Mouse (Mus musculus) forebrain, embryonic 14.5 days (tissue): ENCODE results near the gene Uhrf1bp1. TPM values are rescaled to one million over a fixed set of nuclear protein-coding genes. Genes with fewer than 3 reads are reported as not detected.
"Not testable (repeated sequence)": the region's sequence is repeated elsewhere in the genome, so short reads cannot be mapped to it uniquely, and the experiment has no call there.

Experiments
- ATAC-seq: fragments of 200-750 bp; cut with Nextera tagmentation; 2 replicates; pipeline ENCODE4 v1.8.0; 2017; ENCODE audit warnings: mild to moderate bottlenecking, moderate library complexity
- DNase-seq: peaks from one replicate; pipeline ENCODE4 v3.0.0-alpha.2; 2015; ENCODE audit warnings: low spot score
- H3K27ac ChIP-seq: fragments of 300-500 bp; sonication (generic); 2 replicates; pipeline ENCODE4 v1.5.1; 2014; ENCODE audit warnings: low read depth, mild to moderate bottlenecking, control low read depth, low read length, moderate library complexity
- H3K27me3 ChIP-seq: fragments of 300-500 bp; sonication (generic); replicated peaks from 2 replicates; pipeline ENCODE4 v1.6.1; 2014; ENCODE audit warnings: low read length, control low read depth, mixed read lengths; ENCODE audit not compliant: control insufficient read depth, insufficient read depth
- H3K36me3 ChIP-seq: fragments of 300-500 bp; sonication (generic); 2 replicates; pipeline ENCODE4 v1.6.1; 2014; ENCODE audit warnings: low read length, control low read depth; ENCODE audit not compliant: control insufficient read depth, insufficient read depth
- H3K4me1 ChIP-seq: fragments of 300-500 bp; sonication (generic); 2 replicates; pipeline ENCODE4 v1.6.1; 2014; ENCODE audit warnings: antibody characterized with exemption, low read length, control low read depth; ENCODE audit not compliant: control insufficient read depth, insufficient read depth
- H3K4me2 ChIP-seq: fragments of 300-500 bp; sonication (generic); 2 replicates; pipeline ENCODE4 v1.6.1; 2014; ENCODE audit warnings: mild to moderate bottlenecking, control low read depth, low read length
- H3K4me3 ChIP-seq: fragments of 300-500 bp; sonication (generic); 2 replicates; pipeline ENCODE4 v1.5.1; 2014; ENCODE audit warnings: low read depth, low read length, control low read depth
- H3K9ac ChIP-seq: fragments of 300-500 bp; sonication (generic); 2 replicates; pipeline ENCODE4 v1.6.1; 2014; ENCODE audit warnings: mild to moderate bottlenecking, low read length, control low read depth, moderate library complexity
- H3K9me3 ChIP-seq: fragments of 300-500 bp; sonication (generic); replicated peaks from 2 replicates; pipeline ENCODE4 v1.6.1; 2016; ENCODE audit warnings: low read length, control low read depth, mixed read lengths; ENCODE audit not compliant: control insufficient read depth
- WGBS: fragments of 180-500 bp; shearing (Covaris S2); extraction: QIAGEN DNeasy Blood & Tissue Kit; methylation state at CpG from one replicate; pipeline ENCODE4 v1.1.7; 2014; 5-methylcytosine and 5-hydroxymethylcytosine counted together
- polyA plus RNA-seq: library from polyadenylated mRNA; unstranded; fragments of >200 nt; fragmentation: Nextera tagmentation; extraction: Ambion mirVana; gene quantifications from 2 replicates; pipeline ENCODE4 v1.2.1, GENCODE M21; 2014

The Uhrf1bp1 gene
- polyA plus RNA-seq, 1 experiment from 2014 or later: 4.3 TPM

- ATAC-seq (no peak), DNase-seq (peak; percentile 5)
- Histone ChIP-seq H3K4me3 (no peak overlapping the region), H3K4me2 (no peak overlapping the region), H3K27ac (no peak overlapping the region), H3K9me3 (no peaks in the 10 kb centered on the region), H3K4me1 (0 out of 2 replicates have a peak, but pooled peaks cover 2% of the 10 kb centered on the region), H3K36me3 (no peaks in the 10 kb centered on the region), H3K9ac (no peak overlapping the region), H3K27me3 (no peaks in the 10 kb centered on the region)
- WGBS: 19% methylated on average over 6 of the region's 6 CpGs
Observed at GRCm38 (mm10) chr17:27827511-27827910, 28.7 kb upstream of the Uhrf1bp1 start.

- H3K36me3 ChIP-seq: no peaks in the 10 kb centered on the region
- no peak overlapping the region for H3K4me3 ChIP-seq
- no peaks in the 10 kb centered on the region for H3K27me3 ChIP-seq
- H3K9ac ChIP-seq: no peak overlapping the region
- ATAC-seq (no peak), DNase-seq (no peak)
- H3K9me3 ChIP-seq: no peaks in the 10 kb centered on the region
- H3K4me1 ChIP-seq: 0 out of 2 replicates have a peak, but pooled peaks cover 2% of the 10 kb centered on the region
- WGBS: 52% methylated on average over 7 of the region's 7 CpGs
- no peak overlapping the region for H3K4me2 ChIP-seq
- H3K27ac ChIP-seq: no peak overlapping the region
Observed at GRCm38 (mm10) chr17:27830411-27830810, 25.8 kb upstream of the Uhrf1bp1 start.

- H3K27ac ChIP-seq, ATAC-seq, DNase-seq, H3K4me3 ChIP-seq, H3K9me3 ChIP-seq, H3K9ac ChIP-seq, H3K27me3 ChIP-seq: not testable (repeated sequence)
- Histone ChIP-seq H3K4me2 (0 out of 2 replicates have a peak within 1 kb of the TSS, but pooled peaks have one; percentile 72), H3K4me1 (peaks cover 11% of the 10 kb centered on the region), H3K36me3 (peaks cover 11% of the 10 kb centered on the region)
- WGBS: 78% methylated on average over 2 of the region's 4 CpGs
Observed at GRCm38 (mm10) chr17:27837850-27838249, 18.4 kb upstream of the Uhrf1bp1 start, which contains the start of gene Snrpc. Gene Snrpc, plus strand, starts transcription at chr17:27838150.

GRCm38 (mm10) chr17:27839469-27840252, 16.6 kb upstream of the Uhrf1bp1 start:
- ATAC-seq (peak; percentile 99), DNase-seq (peak; percentile 99)
- H3K4me1 ChIP-seq: peaks cover 11% of the 10 kb centered on the region
- WGBS: 3% methylated on average over 35 of the region's 35 CpGs
- peak overlapping the region; percentile 41; the same call in 1 of the 2 replicates for H3K27ac ChIP-seq
- H3K27me3 ChIP-seq: no peaks in the 10 kb centered on the region
- peaks cover 27% of the 10 kb centered on the region for H3K36me3 ChIP-seq
- H3K4me2 ChIP-seq: peak overlapping the region; percentile 80
- peak overlapping the region; percentile 75 for H3K4me3 ChIP-seq
- H3K9me3 ChIP-seq: no peaks in the 10 kb centered on the region
- H3K9ac ChIP-seq: peak overlapping the region; percentile 82

GRCm38 (mm10) chr17:27848351-27848750, 7.9 kb upstream of the Uhrf1bp1 start:
- H3K36me3 ChIP-seq: peaks cover 89% of the 10 kb centered on the region

GRCm38 (mm10) chr17:27851076-27851475, 5.2 kb upstream of the Uhrf1bp1 start:
- DNase-seq (no peak), ATAC-seq (no peak)
- Histone ChIP-seq H3K27me3 (no peaks in the 10 kb centered on the region), H3K4me2 (no peak overlapping the region), H3K9ac (no peak overlapping the region), H3K4me3 (no peak overlapping the region), H3K27ac (no peak overlapping the region), H3K4me1 (no peaks in the 10 kb centered on the region), H3K36me3 (peaks cover 77% of the 10 kb centered on the region), H3K9me3 (no peaks in the 10 kb centered on the region)
- 89% methylated on average over 3 of the region's 3 CpGs for WGBS

More at GRCm38 (mm10) chr17:27848351-27848750, 7.9 kb upstream of the Uhrf1bp1 start:
- DNase-seq (no peak), ATAC-seq (no peak)
- no peaks in the 10 kb centered on the region for H3K27me3 ChIP-seq
- H3K4me1 ChIP-seq: no peaks in the 10 kb centered on the region
- H3K9me3 ChIP-seq: no peaks in the 10 kb centered on the region
- H3K27ac ChIP-seq: no peak overlapping the region
- WGBS: 91% methylated on average over 1 of the region's 1 CpGs
- H3K9ac ChIP-seq: no peak overlapping the region
- H3K4me2 ChIP-seq: no peak overlapping the region
- no peak overlapping the region for H3K4me3 ChIP-seq

- Histone ChIP-seq H3K9me3 (no peaks in the 10 kb centered on the region), H3K9ac (peak overlapping the region; percentile 90)
- peak; percentile 75 for ATAC-seq
Observed at GRCm38 (mm10) chr17:27856798-27857648, 782 bp downstream of the Uhrf1bp1 start.

GRCm38 (mm10) chr17:27857649-27858475, 1.6 kb downstream of the Uhrf1bp1 start:
- DNase-seq (no peak), ATAC-seq (no peak)
- 64% methylated on average over 11 of the region's 11 CpGs for WGBS
- peaks cover 18% of the 10 kb centered on the region for H3K4me1 ChIP-seq
- no peak overlapping the region for H3K27ac ChIP-seq
- H3K9ac ChIP-seq: peak overlapping the region; percentile 90; the same call in 1 of the 2 replicates
- peaks cover 13% of the 10 kb centered on the region for H3K36me3 ChIP-seq
- H3K27me3 ChIP-seq: no peaks in the 10 kb centered on the region
- H3K4me3 ChIP-seq: peak overlapping the region; percentile 89
- H3K9me3 ChIP-seq: no peaks in the 10 kb centered on the region
- H3K4me2 ChIP-seq: peak overlapping the region; percentile 82

More at GRCm38 (mm10) chr17:27856798-27857648, 782 bp downstream of the Uhrf1bp1 start:
- Histone ChIP-seq H3K4me1 (peaks cover 18% of the 10 kb centered on the region), H3K4me2 (peak overlapping the region; percentile 82), H3K27ac (peak overlapping the region; percentile 75), H3K4me3 (peak overlapping the region; percentile 89), H3K36me3 (peaks cover 21% of the 10 kb centered on the region), H3K27me3 (no peaks in the 10 kb centered on the region)
- peak; percentile 49 for DNase-seq
- WGBS: 2% methylated on average over 48 of the region's 52 CpGs
